Mouse (Mus musculus) embryonic facial prominence, embryonic 12.5 days (tissue): Measurements from ENCODE around the gene 1600002K03Rik. TPM values are rescaled to one million over a fixed set of nuclear protein-coding genes. Genes with fewer than 3 reads are reported as not detected.

Source experiments
- ATAC-seq: fragments of 200-750 bp; cut with Nextera tagmentation; 2 replicates; pipeline ENCODE4 v1.8.0; 2017; ENCODE audit not compliant: insufficient number of reproducible peaks, insufficient read depth, low FRiP score, low TSS enrichment
- H3K27ac ChIP-seq: fragments of 300-500 bp; sonication (generic); 2 replicates; pipeline ENCODE4 v1.5.1; 2016; ENCODE audit warnings: mild to moderate bottlenecking
- H3K27me3 ChIP-seq: fragments of 300-500 bp; sonication (generic); 2 replicates; pipeline ENCODE4 v1.6.1; 2016; ENCODE audit warnings: mild to moderate bottlenecking, moderate library complexity
- H3K36me3 ChIP-seq: fragments of 300-500 bp; sonication (generic); 2 replicates; pipeline ENCODE4 v1.6.1; 2016; ENCODE audit warnings: mild to moderate bottlenecking
- H3K4me1 ChIP-seq: fragments of 300-500 bp; sonication (generic); 2 replicates; pipeline ENCODE4 v1.6.1; 2016
- H3K4me2 ChIP-seq: fragments of 300-500 bp; sonication (generic); replicated peaks from 2 replicates; pipeline ENCODE4 v1.6.1; 2016; ENCODE audit warnings: mild to moderate bottlenecking, moderate library complexity
- H3K4me3 ChIP-seq: fragments of 300-500 bp; sonication (generic); 2 replicates; pipeline ENCODE4 v1.5.1; 2016; ENCODE audit warnings: mild to moderate bottlenecking
- H3K9ac ChIP-seq: fragments of 300-500 bp; sonication (generic); 2 replicates; pipeline ENCODE4 v1.6.1; 2016; ENCODE audit warnings: mild to moderate bottlenecking, moderate library complexity
- H3K9me3 ChIP-seq: fragments of 300-500 bp; sonication (generic); 2 replicates; pipeline ENCODE4 v1.6.1; 2016; ENCODE audit warnings: mild to moderate bottlenecking, moderate library complexity
- WGBS: fragments of 180-500 bp; shearing (Covaris S2); methylation state at CpG from one replicate; pipeline ENCODE4 v1.1.7; 2016; 5-methylcytosine and 5-hydroxymethylcytosine counted together
- polyA plus RNA-seq: library from polyadenylated mRNA; unstranded; fragments of >200 nt; fragmentation: Nextera tagmentation; extraction: Ambion mirVana; gene quantifications from 2 replicates; pipeline ENCODE4 v1.2.1, GENCODE M21; 2016

The 1600002K03Rik gene
- polyA plus RNA-seq, 1 experiment from 2014 or later: 11.6 TPM

DNA sequence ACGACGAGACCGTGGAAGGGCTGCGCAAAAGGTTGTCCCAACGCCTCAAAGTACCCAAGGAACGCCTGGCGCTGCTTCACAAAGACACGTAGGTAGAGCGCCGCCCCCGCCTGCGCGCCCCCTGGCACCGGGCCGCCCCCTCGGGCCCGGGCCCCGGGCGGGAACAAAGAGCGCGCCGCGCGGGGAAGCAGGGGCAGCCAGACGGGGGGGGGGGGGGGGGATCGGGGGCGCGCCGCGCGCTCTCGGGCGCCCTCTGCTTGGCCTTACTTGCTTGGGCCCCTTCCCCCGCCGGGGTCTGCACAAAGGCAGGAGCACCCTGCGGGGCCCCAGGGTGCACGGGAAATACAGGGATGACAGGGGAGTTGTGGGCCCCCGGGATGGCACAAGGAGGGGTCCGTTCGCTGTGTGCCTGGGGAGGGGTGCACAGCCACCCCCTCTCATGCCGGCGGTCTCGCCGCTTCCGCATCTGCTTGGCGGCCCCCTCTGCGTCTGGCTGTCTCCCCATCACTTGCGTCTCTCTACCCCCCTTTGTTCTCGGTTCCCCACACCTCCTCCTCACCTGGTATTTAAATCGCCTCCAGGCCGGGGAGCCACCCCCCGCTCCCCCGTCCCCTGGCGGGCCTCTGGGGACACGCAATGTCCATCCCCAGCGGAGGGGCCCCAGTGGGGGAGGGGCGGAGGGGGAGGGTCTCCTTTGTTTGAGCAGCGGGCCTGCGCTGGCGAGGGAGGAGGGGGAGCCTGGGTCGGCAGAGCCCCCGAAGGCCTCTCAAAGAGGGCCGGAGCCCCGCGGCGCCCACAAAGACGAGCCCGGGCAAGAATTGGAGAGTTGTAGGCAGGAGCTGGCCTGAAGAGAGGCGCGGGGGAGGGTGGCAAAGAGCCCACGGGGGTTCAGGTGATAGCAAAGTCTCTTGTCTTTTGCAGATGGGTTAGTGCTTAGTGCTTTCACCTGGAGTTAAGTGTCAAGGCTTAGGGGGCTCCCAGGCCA, 22.2 kb upstream of the 1600002K03Rik start:
- Histone ChIP-seq H3K27ac (peak overlapping the region; percentile 99), H3K4me3 (peak overlapping the region; percentile 95), H3K9ac (peak overlapping the region; percentile 100), H3K4me2 (peak overlapping the region; percentile 99), H3K4me1 (peaks cover 44% of the 10 kb centered on the region), H3K36me3 (peaks cover 54% of the 10 kb centered on the region), H3K9me3 (no peaks in the 10 kb centered on the region), H3K27me3 (no peaks in the 10 kb centered on the region)
- ATAC-seq: no peak
- under 1% methylated on average over 65 of the region's 71 CpGs for WGBS

DNA sequence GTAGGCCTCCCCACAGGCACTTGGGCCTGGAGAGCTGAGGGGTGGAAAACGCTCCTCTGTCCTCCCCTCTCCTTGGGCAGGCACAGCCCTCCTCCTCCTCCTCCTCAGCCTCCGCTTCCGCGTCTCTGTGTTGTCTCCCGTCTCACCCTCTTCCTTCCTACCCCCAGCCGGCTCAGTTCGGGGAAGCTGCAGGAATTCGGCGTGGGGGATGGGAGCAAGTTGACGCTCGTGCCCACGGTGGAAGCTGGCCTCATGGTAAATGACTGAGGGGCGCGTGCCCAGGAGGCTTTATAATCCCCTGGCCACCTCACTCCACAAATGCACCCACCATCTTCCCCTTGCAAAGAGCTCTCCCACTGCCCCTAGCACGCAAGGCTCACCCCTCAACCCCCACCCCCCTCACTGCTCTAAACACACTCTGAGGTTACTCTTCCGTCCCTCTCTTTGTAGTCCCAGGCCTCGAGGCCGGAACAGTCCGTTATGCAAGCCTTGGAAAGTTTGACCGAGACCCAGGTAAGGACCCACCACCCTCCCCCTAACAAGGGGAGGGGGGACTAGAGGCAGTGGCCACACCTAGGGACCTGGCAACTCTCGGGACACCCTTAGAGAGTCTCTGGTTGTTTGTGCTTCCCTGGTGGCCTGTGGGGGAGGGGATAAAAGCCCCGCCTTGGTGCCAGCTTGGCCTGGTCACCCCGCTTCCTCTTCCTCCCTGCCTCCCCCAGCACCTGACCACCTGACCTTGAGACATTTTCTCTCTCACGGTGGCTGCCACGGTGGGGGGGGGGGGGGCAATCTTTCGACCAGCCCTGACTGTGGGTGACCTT, 21.3 kb upstream of the 1600002K03Rik start:
- Histone ChIP-seq H3K36me3 (peaks cover 54% of the 10 kb centered on the region), H3K9ac (peak overlapping the region; percentile 100), H3K4me1 (peaks cover 52% of the 10 kb centered on the region), H3K9me3 (no peaks in the 10 kb centered on the region), H3K27me3 (no peaks in the 10 kb centered on the region), H3K4me2 (peak overlapping the region; percentile 99), H3K27ac (peak overlapping the region; percentile 99), H3K4me3 (peak overlapping the region; percentile 95)
- no peak for ATAC-seq
- WGBS: under 1% methylated on average over 26 of the region's 26 CpGs

DNA sequence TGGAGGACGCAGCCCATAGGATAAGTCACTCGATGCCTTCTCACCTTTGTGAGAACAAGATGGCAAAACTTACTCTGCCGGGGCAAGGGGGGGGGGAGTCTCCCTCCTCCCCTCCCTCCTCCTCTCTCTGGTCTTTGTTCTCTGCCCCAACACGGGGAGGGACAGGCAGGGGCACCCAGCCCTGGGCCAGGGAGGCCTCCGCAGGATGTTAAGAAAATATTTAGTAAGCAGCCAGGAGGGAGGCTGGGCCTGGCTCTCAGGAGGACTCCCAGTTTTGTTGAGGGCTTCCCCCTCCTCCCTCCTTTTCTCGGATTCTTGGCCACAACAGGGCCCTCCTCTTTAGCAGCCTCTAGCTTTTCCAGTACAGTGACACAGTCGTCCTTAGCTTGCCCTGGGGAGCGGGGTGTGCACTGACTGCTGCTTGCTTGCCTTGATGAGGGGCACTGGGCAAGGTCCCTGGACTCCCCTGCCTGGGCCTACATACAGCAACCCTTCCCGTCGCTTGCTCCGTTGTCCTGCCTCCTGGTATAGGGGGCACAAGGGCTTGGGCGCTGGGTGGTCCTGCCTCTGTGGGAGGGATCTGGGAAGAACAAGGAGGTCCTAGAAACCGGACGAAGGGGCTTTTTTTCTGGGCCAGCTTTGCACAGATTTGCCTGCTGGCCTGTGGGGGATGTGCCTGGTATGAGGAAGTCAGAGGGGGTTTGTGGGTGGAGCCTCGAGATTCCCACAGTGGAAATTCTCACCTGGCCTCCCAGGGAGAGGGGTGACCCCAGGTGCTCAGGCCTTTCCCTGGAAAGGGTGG, 20.5 kb upstream of the 1600002K03Rik start:
- Histone ChIP-seq H3K27me3 (no peaks in the 10 kb centered on the region), H3K36me3 (peaks cover 61% of the 10 kb centered on the region)
- 2% methylated on average over 15 of the region's 15 CpGs for WGBS

DNA sequence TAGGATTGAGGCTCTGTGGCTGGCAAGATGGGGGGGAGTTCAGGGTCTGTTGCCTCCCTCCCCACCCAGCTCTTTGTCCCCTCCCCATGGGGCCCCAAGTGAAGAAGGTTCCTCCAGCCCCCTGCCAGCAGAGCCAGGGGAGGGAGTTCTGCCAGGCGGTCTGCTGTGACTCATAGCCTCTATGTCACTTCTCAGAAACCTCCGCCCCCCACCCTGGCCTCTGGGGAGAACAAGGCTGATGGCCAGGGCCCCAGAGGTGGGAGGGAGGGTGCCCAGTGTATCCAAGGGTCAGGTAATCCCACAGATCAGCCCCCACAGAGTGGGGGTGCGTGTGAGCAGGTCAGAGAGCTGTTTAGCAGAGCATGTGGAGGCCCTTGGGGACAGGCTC, 19.9 kb upstream of the 1600002K03Rik start:
- Histone ChIP-seq H3K4me3 (peak overlapping the region; percentile 95), H3K27ac (peak overlapping the region; percentile 99), H3K27me3 (no peaks in the 10 kb centered on the region), H3K36me3 (peaks cover 66% of the 10 kb centered on the region), H3K4me1 (peaks cover 54% of the 10 kb centered on the region), H3K9ac (peak overlapping the region; percentile 100), H3K4me2 (peak overlapping the region; percentile 99), H3K9me3 (no peaks in the 10 kb centered on the region)
- WGBS: 44% methylated on average over 3 of the region's 3 CpGs
- no peak for ATAC-seq

More for the DNA sequence above, 20.5 kb upstream of the 1600002K03Rik start:
- Histone ChIP-seq H3K9me3 (no peaks in the 10 kb centered on the region), H3K4me1 (peaks cover 59% of the 10 kb centered on the region), H3K27ac (peak overlapping the region; percentile 99), H3K9ac (peak overlapping the region; percentile 100), H3K4me2 (peak overlapping the region; percentile 99), H3K4me3 (peak overlapping the region; percentile 95)
- ATAC-seq: no peak

DNA sequence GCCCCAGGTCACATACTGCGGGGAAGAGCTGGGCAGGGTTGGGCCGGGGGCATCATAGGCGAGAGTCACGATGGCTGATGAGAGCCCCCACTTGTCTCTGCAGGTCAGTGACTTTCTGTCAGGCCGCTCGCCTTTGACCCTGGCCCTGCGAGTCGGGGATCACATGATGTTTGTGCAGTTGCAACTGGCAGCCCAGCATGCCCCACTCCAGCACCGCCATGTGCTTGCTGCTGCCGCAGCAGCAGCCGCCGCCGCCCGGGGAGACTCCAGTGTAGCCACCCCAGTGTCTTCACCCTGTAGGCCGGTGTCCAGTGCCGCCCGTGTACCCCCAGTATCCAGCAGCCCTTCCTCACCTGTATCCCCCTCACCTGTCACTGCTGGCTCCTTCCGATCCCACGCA, 19.0 kb upstream of the 1600002K03Rik start:
- Histone ChIP-seq H3K4me3 (peak overlapping the region; percentile 95), H3K4me1 (peaks cover 61% of the 10 kb centered on the region), H3K27ac (peak overlapping the region; percentile 99; the same call in 1 of the 2 replicates), H3K9ac (peak overlapping the region; percentile 100), H3K36me3 (peaks cover 66% of the 10 kb centered on the region), H3K27me3 (no peaks in the 10 kb centered on the region), H3K4me2 (peak overlapping the region; percentile 99), H3K9me3 (no peaks in the 10 kb centered on the region)
- no peak for ATAC-seq
- WGBS: 71% methylated on average over 19 of the region's 19 CpGs

DNA sequence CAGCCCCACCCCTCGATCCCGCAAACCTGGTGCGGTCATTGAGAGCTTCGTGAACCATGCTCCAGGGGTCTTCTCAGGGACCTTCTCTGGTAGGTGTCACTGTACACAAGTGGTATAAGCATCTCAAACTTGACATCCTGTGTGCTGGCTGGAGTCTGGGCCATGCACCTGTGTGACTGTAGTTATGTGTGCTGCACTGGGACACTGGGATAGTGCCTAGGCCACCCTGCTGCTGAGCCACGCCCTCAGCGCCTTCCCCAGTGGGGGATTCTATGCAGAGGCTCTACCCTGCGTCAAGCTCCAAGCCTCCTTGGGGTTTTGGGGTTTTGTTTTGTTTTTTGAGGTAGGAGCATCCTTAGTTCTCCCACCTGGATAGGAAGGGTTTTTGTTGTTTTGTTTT, 18.4 kb upstream of the 1600002K03Rik start:
- no peak for ATAC-seq

DNA sequence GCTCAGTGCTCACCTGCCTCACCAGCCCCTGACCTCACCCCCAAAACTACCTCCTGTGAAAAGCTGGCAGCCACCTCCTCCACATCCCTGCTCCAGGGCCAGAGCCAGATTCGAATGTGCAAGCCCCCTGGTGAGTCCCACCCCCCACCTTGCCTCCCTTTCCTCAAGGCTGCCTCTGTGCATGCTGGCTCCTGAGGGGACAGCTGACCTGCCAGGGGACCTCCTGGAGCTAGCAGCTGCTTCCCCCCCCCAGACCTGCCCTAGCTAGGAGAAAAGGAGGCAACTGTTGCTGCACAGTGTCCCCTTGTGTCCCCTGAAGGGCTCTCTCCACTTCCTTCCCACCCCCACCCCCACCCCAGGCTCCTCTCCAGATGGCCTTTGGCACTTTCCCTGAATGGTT, 17.5 kb upstream of the 1600002K03Rik start:
- Histone ChIP-seq H3K9me3 (no peaks in the 10 kb centered on the region), H3K4me2 (no peak overlapping the region; the same call in 1 of the 2 replicates), H3K4me1 (peaks cover 74% of the 10 kb centered on the region), H3K27ac (0 out of 2 replicates have a peak overlapping the region, but pooled peaks have one; percentile 63), H3K4me3 (no peak overlapping the region), H3K36me3 (peaks cover 66% of the 10 kb centered on the region), H3K27me3 (no peaks in the 10 kb centered on the region), H3K9ac (peak overlapping the region; percentile 7)
- 25% methylated on average over 1 of the region's 1 CpGs for WGBS
- no peak for ATAC-seq

More for the DNA sequence above, 18.4 kb upstream of the 1600002K03Rik start:
- H3K9me3 ChIP-seq: no peaks in the 10 kb centered on the region
- peaks cover 68% of the 10 kb centered on the region for H3K4me1 ChIP-seq
- peaks cover 66% of the 10 kb centered on the region for H3K36me3 ChIP-seq
- 0 out of 2 replicates have a peak overlapping the region, but pooled peaks have one; percentile 99 for H3K4me2 ChIP-seq
- H3K27ac ChIP-seq: 0 out of 2 replicates have a peak overlapping the region, but pooled peaks have one; percentile 99
- 84% methylated on average over 7 of the region's 7 CpGs for WGBS
- H3K9ac ChIP-seq: peak overlapping the region; percentile 100; the same call in 1 of the 2 replicates
- H3K27me3 ChIP-seq: no peaks in the 10 kb centered on the region
- 0 out of 2 replicates have a peak overlapping the region, but pooled peaks have one; percentile 95 for H3K4me3 ChIP-seq

DNA sequence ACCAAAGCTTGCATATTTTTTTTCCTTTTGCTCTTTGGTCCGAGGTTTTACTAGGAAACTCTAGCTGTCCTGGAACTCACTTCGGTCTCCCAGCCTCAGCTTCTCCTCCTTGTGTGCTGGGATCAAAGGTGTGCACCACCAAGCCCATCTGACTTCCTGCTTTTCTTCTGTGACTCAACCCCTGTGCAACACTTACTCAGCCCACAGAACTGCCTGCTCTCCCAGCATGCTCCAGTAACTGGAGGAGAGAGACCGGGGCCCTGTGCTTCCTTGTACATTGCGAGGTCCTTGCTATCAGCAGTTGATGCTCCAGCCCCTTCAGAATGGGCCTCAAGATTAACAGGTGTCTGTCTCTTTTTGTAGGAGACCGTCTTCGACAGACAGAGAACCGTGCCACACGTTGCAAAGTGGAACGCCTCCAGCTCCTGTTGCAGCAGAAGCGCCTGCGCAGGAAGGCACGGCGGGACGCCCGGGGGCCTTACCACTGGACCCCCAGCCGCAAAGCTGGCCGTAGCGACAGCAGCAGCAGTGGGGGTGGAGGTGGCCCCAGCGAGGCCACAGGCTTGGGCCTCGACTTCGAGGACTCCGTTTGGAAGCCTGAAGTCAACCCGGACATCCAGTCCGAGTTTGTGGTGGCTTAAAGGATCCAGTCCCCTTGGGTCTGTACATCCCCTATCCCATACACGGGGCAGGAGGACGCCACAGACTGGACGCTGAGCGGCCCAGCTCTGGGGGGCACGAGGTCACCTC, 16.6 kb upstream of the 1600002K03Rik start:
- Histone ChIP-seq H3K9ac (peak overlapping the region; percentile 27; the same call in 1 of the 2 replicates), H3K27me3 (no peaks in the 10 kb centered on the region), H3K4me1 (peaks cover 83% of the 10 kb centered on the region), H3K4me3 (no peak overlapping the region), H3K9me3 (no peaks in the 10 kb centered on the region), H3K36me3 (peaks cover 66% of the 10 kb centered on the region), H3K4me2 (no peak overlapping the region), H3K27ac (peak overlapping the region; percentile 63)
- 81% methylated on average over 29 of the region's 29 CpGs for WGBS
- no peak for ATAC-seq

DNA sequence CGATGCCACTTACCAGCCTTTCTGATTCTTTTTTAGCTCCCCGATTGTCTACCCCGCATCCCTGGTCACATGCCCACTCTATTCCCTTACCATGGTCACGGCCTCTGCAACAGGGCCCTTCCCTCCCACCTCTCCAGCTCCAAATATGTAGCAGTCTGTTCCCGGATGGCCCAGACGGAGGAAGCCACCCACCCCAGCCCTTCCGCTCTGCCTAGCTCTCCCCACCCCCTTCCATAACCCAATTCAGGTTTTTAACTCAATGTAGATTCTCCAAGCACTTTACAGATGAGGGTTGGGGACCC, 16.0 kb upstream of the 1600002K03Rik start:
- peaks cover 60% of the 10 kb centered on the region for H3K36me3 ChIP-seq
- WGBS: 54% methylated on average over 7 of the region's 7 CpGs
- H3K4me3 ChIP-seq: no peak overlapping the region

DNA sequence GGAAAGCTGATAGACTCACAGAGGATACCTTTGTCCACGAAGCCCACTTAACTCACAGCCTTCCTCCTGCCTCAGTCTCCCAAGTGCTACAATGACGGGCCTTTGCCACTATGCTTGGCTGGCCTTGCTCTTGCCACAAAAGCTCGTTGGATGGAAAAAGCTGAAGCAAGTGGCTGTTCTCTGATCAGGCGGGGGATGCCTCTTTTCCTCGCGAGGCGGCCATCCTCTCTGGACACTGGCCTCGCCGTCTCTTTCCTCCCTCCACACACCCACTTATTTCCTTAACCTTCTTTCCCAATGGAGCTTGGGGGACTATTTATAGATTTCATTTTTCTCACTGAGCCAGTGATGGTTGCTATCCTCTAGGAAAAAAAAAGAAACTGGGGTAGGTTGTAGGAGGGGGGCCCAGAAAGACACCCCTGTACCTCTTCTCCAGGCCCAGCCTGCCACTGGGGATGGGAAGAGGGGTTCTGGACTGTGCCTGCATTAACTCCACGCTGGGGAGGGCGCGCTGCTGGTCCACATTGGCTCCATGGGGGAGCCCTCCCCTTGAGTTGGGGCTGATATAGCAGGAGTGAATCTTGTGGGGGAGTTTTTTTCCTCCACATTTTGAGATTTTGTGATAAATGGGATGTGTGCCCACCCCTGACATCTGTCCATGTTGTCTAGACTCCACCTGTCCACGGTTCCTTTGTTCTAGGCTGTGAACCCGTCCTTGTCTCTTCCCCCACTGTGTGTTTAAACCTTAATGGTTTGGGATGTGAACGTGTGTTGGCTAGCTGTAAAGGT, 15.4 kb upstream of the 1600002K03Rik start:
- Histone ChIP-seq H3K27me3 (no peaks in the 10 kb centered on the region), H3K9me3 (no peaks in the 10 kb centered on the region), H3K36me3 (peaks cover 54% of the 10 kb centered on the region), H3K4me3 (no peak overlapping the region), H3K27ac (peak overlapping the region; percentile 63), H3K4me1 (peaks cover 91% of the 10 kb centered on the region), H3K9ac (0 out of 2 replicates have a peak overlapping the region, but pooled peaks have one; percentile 27), H3K4me2 (no peak overlapping the region)
- no peak for ATAC-seq
- WGBS: 63% methylated on average over 15 of the region's 15 CpGs

More for the DNA sequence above, 16.0 kb upstream of the 1600002K03Rik start:
- H3K9ac ChIP-seq: peak overlapping the region; percentile 27; the same call in 1 of the 2 replicates
- H3K27me3 ChIP-seq: no peaks in the 10 kb centered on the region
- peak overlapping the region; percentile 63 for H3K27ac ChIP-seq
- H3K9me3 ChIP-seq: no peaks in the 10 kb centered on the region
- ATAC-seq: no peak
- no peak overlapping the region for H3K4me2 ChIP-seq
- H3K4me1 ChIP-seq: peaks cover 88% of the 10 kb centered on the region
